Mouse (Mus musculus) spleen, adult 2 months (tissue): ENCODE data around the gene Ubtf.

Experiments used
- CTCF ChIP-seq: fragments of 200-500 bp; IDR thresholded peaks from 2 replicates; pipeline ENCODE4 v1.5.1; 2011; ENCODE audit warnings: mild to moderate bottlenecking, inconsistent platforms; ENCODE audit not compliant: insufficient read depth, insufficient read length, insufficient replicate concordance; ENCODE audit errors: extremely low read depth
- POLR2A ChIP-seq: fragments of 200-500 bp; IDR thresholded peaks from 2 replicates; pipeline ENCODE4 v1.6.1; 2011; ENCODE audit warnings: low read depth, low read length, inconsistent platforms

DNA sequence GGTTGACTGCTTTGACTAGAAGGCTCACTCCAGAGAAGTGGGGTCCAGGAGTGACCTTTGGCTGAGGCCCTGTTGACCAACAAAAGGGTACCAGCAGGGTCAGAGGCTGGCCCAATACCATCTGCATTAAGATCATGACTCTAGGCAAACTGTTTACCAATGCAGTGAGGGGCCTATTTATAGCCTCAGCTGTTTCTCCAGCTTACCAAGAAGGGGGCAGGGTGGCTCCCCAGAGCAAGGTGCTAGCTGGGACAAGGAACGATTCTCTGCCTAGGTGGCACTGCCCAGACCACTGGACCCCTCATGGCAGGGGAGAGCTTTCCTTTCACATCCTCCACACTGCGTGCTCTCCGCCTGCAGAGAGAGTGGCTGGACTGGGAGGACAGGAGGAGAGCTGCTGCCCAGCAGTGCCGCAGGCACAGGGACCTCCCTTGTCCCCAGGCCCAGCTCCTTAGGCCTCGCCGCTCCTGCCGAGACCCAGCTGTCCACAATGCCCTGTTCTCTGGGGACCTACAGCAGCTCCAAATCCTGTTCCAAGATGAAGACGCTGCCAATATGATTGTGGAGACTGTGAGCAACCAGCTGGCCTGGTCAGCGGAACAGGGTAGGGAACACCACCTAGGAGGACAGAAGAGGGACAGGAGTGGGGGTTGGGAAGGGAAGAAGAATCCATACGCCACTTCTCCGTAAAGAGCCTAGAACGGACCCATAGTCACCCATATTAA lies 50.9 kb downstream of the Ubtf start, which contains the start of gene Asb16:
- TF ChIP-seq CTCF (no peak), POLR2A (no peak)
